Mouse (Mus musculus) MEL (cell line): ENCODE results near the gene Abcc8. TPM values are rescaled to one million over a fixed set of nuclear protein-coding genes. Genes with fewer than 3 reads are reported as not detected.

Experiments used
- DNase-seq: peaks from one replicate; pipeline ENCODE4 v3.0.0; 2011; ENCODE audit warnings: low read depth, low spot score
- H3K27ac ChIP-seq: 2 replicates; pipeline ENCODE4 v1.5.1; 2012; ENCODE audit warnings: low read depth, mild to moderate bottlenecking, control low read depth, low read length, moderate library complexity; ENCODE audit not compliant: control insufficient read depth
- H3K27me3 ChIP-seq, 2 experiments: fragments of 150-350 bp in 1 of 2; sonication (generic) in 1 of 2; 2 replicates each; pipeline ENCODE4 v1.6.1; 2012; ENCODE audit warnings: low read length in 2 of 2, mild to moderate bottlenecking in 2 of 2, improper control_type of control experiment in 1 of 2, moderate library complexity in 1 of 2; ENCODE audit not compliant: insufficient read depth in 2 of 2, control insufficient read depth in 1 of 2
- H3K36me3 ChIP-seq, 2 experiments: 2 replicates each; pipeline ENCODE4 v1.6.1; 2012 to 2014; ENCODE audit warnings: low read length in 2 of 2, improper control_type of control experiment in 1 of 2, inconsistent platforms in 1 of 2, mild to moderate bottlenecking in 1 of 2; ENCODE audit not compliant: insufficient read depth in 2 of 2, control insufficient read depth in 1 of 2
- H3K4me1 ChIP-seq, 2 experiments: fragments of 150-350 bp in 1 of 2; sonication (generic) in 1 of 2; 2 replicates each; pipeline ENCODE4 v1.6.1; 2012; ENCODE audit warnings: low read length in 2 of 2, improper control_type of control experiment in 1 of 2, mild to moderate bottlenecking in 1 of 2; ENCODE audit not compliant: insufficient read depth in 2 of 2, control insufficient read depth in 1 of 2
- H3K4me3 ChIP-seq, 2 experiments: fragments of 150-350 bp in 1 of 2; sonication (generic) in 1 of 2; 2 replicates each; pipeline ENCODE4 v1.5.1; 2012; ENCODE audit warnings: low read depth in 2 of 2, low read length in 2 of 2, mild to moderate bottlenecking in 2 of 2, moderate library complexity in 2 of 2, control low read depth in 1 of 2, improper control_type of control experiment in 1 of 2; ENCODE audit not compliant: control insufficient read depth in 1 of 2, insufficient read depth in 1 of 2
- H3K79me2 ChIP-seq: 2 replicates; pipeline ENCODE4 v1.6.1; 2012; ENCODE audit warnings: mild to moderate bottlenecking, low read length, moderate library complexity; ENCODE audit not compliant: control insufficient read depth, poor library complexity, insufficient read depth
- H3K9ac ChIP-seq: 2 replicates; pipeline ENCODE4 v1.6.1; 2012; ENCODE audit warnings: low read depth, mild to moderate bottlenecking, control low read depth, low read length, moderate library complexity; ENCODE audit not compliant: control insufficient read depth, poor library complexity, severe bottlenecking
- H3K9me3 ChIP-seq: fragments of 150-350 bp; sonication (generic); replicated peaks from 2 replicates; pipeline ENCODE4 v1.6.1; 2012; ENCODE audit warnings: mild to moderate bottlenecking, low read length, improper control_type of control experiment, moderate library complexity; ENCODE audit not compliant: insufficient read depth
- BHLHE40 ChIP-seq: IDR thresholded peaks from 2 replicates; pipeline ENCODE4 v1.6.1; 2012; ENCODE audit warnings: low read depth, mild to moderate bottlenecking, inconsistent platforms, low read length, improper control_type of control experiment, borderline replicate concordance
- CHD1 ChIP-seq: IDR thresholded peaks from 2 replicates; pipeline ENCODE4 v1.6.1; 2012; ENCODE audit warnings: low read depth, mild to moderate bottlenecking, inconsistent platforms, low read length, improper control_type of control experiment
- CTCF ChIP-seq, 3 experiments: IDR thresholded peaks in 2 of 3; conservative IDR thresholded peaks in 1 of 3; 2 replicates each; pipeline ENCODE4 v1.5.1; 2011 to 2012; ENCODE audit warnings: low read length in 3 of 3, low read depth in 2 of 3, mild to moderate bottlenecking in 2 of 3, improper control_type of control experiment in 1 of 3, inconsistent platforms in 1 of 3, mixed read lengths in 1 of 3, moderate library complexity in 1 of 3; ENCODE audit not compliant: control insufficient read depth in 1 of 3, insufficient read depth in 1 of 3, poor library complexity in 1 of 3, severe bottlenecking in 1 of 3
- E2F4 ChIP-seq: IDR thresholded peaks from 2 replicates; pipeline ENCODE4 v1.6.1; 2011; ENCODE audit warnings: low read depth, low read length, improper control_type of control experiment, borderline replicate concordance
- EP300 ChIP-seq, 2 experiments: IDR thresholded peaks; 2 replicates each; pipeline ENCODE4 v1.6.1; 2011; ENCODE audit warnings: improper control_type of control experiment in 2 of 2, low read length in 2 of 2, low read depth in 1 of 2, mild to moderate bottlenecking in 1 of 2
- GATA1 ChIP-seq: IDR thresholded peaks from 2 replicates; pipeline ENCODE4 v1.6.1; 2011; ENCODE audit warnings: low read depth, low read length, improper control_type of control experiment
- HCFC1 ChIP-seq: IDR thresholded peaks from 2 replicates; pipeline ENCODE4 v1.6.1; 2012; ENCODE audit warnings: low read depth, mild to moderate bottlenecking, inconsistent platforms, low read length, improper control_type of control experiment, moderate library complexity
- JUND ChIP-seq: IDR thresholded peaks from 2 replicates; pipeline ENCODE4 v1.6.1; 2011; ENCODE audit warnings: low read depth, mild to moderate bottlenecking, improper control_type of control experiment, low read length
- MAX ChIP-seq: IDR thresholded peaks from 2 replicates; pipeline ENCODE4 v1.6.1; 2011; ENCODE audit warnings: low read length, improper control_type of control experiment
- MAZ ChIP-seq: IDR thresholded peaks from 2 replicates; pipeline ENCODE4 v1.6.1; 2012; ENCODE audit warnings: low read depth, mild to moderate bottlenecking, inconsistent platforms, low read length, improper control_type of control experiment
- MXI1 ChIP-seq: IDR thresholded peaks from 2 replicates; pipeline ENCODE4 v1.6.1; 2011; ENCODE audit warnings: mild to moderate bottlenecking, low read depth, low read length, improper control_type of control experiment
- NELFE ChIP-seq: IDR thresholded peaks from 2 replicates; pipeline ENCODE4 v1.6.1; 2011; ENCODE audit warnings: low read depth, low read length, improper control_type of control experiment
- POLR2A ChIP-seq, 2 experiments: IDR thresholded peaks; 2 replicates each; pipeline ENCODE4 v1.6.1; 2011 to 2012; ENCODE audit warnings: low read length in 2 of 2, mild to moderate bottlenecking in 2 of 2, control low read depth in 1 of 2, improper control_type of control experiment in 1 of 2, low read depth in 1 of 2, moderate library complexity in 1 of 2; ENCODE audit not compliant: control insufficient read depth in 1 of 2, insufficient read depth in 1 of 2, poor library complexity in 1 of 2
- POLR2AphosphoS5 ChIP-seq: IDR thresholded peaks from 2 replicates; pipeline ENCODE4 v1.6.1; 2012; ENCODE audit warnings: low read depth, borderline replicate concordance, mild to moderate bottlenecking, inconsistent platforms, low read length, moderate library complexity, mixed read lengths
- RCOR1 ChIP-seq: IDR thresholded peaks from 2 replicates; pipeline ENCODE4 v1.6.1; 2012; ENCODE audit warnings: low read depth, mild to moderate bottlenecking, inconsistent platforms, low read length, improper control_type of control experiment
- TAL1 ChIP-seq: IDR thresholded peaks from 2 replicates; pipeline ENCODE4 v1.6.1; 2012; ENCODE audit warnings: mild to moderate bottlenecking, inconsistent platforms, low read length, moderate library complexity, mixed read lengths
- UBTF ChIP-seq: IDR thresholded peaks from 2 replicates; pipeline ENCODE4 v1.6.1; 2012; ENCODE audit warnings: low read depth, mild to moderate bottlenecking, inconsistent platforms, low read length, improper control_type of control experiment, moderate library complexity, borderline replicate concordance; ENCODE audit not compliant: insufficient read depth
- USF1 ChIP-seq: IDR thresholded peaks from 2 replicates; pipeline ENCODE4 v1.6.1; 2014; ENCODE audit warnings: low read depth, mild to moderate bottlenecking, inconsistent platforms, low read length, improper control_type of control experiment, moderate library complexity
- USF2 ChIP-seq, 2 experiments: IDR thresholded peaks; 2 replicates each; pipeline ENCODE4 v1.6.1; 2011 to 2012; ENCODE audit warnings: improper control_type of control experiment in 2 of 2, low read length in 2 of 2, borderline replicate concordance in 1 of 2, inconsistent platforms in 1 of 2, low read depth in 1 of 2, mild to moderate bottlenecking in 1 of 2; ENCODE audit not compliant: insufficient read depth in 1 of 2
- ZKSCAN1 ChIP-seq: IDR thresholded peaks from 2 replicates; pipeline ENCODE4 v1.6.1; 2012; ENCODE audit warnings: low read depth, mild to moderate bottlenecking, inconsistent platforms, low read length, improper control_type of control experiment, moderate library complexity
- polyA plus RNA-seq, 2 experiments: library from polyadenylated mRNA; stranded (reverse) in 1 of 2; unstranded in 1 of 2; fragments of >175 nt in 1 of 2; fragments of >200 nt in 1 of 2; gene quantifications; 2 replicates each; pipeline versions ENCODE4 v1.2.1 to v1.2.4; 2012; ENCODE audit warnings: low replicate concordance in 2 of 2, low read depth in 1 of 2; ENCODE audit not compliant: insufficient read length in 2 of 2, insufficient read depth in 1 of 2, missing spikeins in 1 of 2
- total RNA-seq: library from RNA; depleted of rRNA; stranded (reverse); fragments of 300-350 nt; gene quantifications from 2 replicates; pipeline ENCODE4 v1.2.3, GENCODE M21; 2012

The Abcc8 gene
- total and polyA plus RNA-seq, 3 experiments: not detected

- Histone ChIP-seq H3K9me3 (no peaks in the 10 kb centered on the region), H3K27ac (no peak overlapping the region), H3K4me1 (no peaks in the 10 kb centered on the region), H3K4me3 (no peak overlapping the region), H3K36me3 (no peaks in the 10 kb centered on the region), H3K27me3 (no peaks in the 10 kb centered on the region; a peak in 1 of 4 replicates), H3K79me2 (no peaks in the 10 kb centered on the region), H3K9ac (no peak overlapping the region)
- no peak for DNase-seq
- TF ChIP-seq JUND (no peak), CTCF (IDR thresholded peaks at IDR 0.05 in 2 of 3, conservative IDR thresholded peaks at IDR 0.05 in 1 of 3; ENCODE audit: control insufficient read depth in 1 of 3, insufficient read depth in 1 of 3, low read depth in 2 of 3, low read length in 3 of 3, poor library complexity in 1 of 3, severe bottlenecking in 1 of 3) (no peak), TAL1 (no peak), POLR2AphosphoS5 (no peak), BHLHE40 (no peak), MXI1 (no peak), MAZ (no peak), NELFE (no peak), GATA1 (no peak), USF1 (no peak), E2F4 (no peak), ZKSCAN1 (no peak), CHD1 (no peak), HCFC1 (no peak)
These were observed 54.5 kb downstream of the Abcc8 start for GRCm38 (mm10) chr7:46125340-46125739.

- TF ChIP-seq BHLHE40: no peak
- TF ChIP-seq USF2 (IDR thresholded peaks at IDR 0.05; ENCODE audit: borderline replicate concordance in 1 of 2, insufficient read depth in 1 of 2, low read depth in 1 of 2, low read length in 2 of 2): no peak
- no peak for TF ChIP-seq UBTF
- no peak for TF ChIP-seq EP300 (IDR thresholded peaks at IDR 0.05; ENCODE audit: low read depth in 1 of 2, low read length in 2 of 2)
- no peak for TF ChIP-seq POLR2A (IDR thresholded peaks at IDR 0.05; ENCODE audit: control insufficient read depth in 1 of 2, insufficient read depth in 1 of 2, low read depth in 1 of 2, low read length in 2 of 2, poor library complexity in 1 of 2)
- no peak for TF ChIP-seq MAX
- no peak for TF ChIP-seq E2F4
- TF ChIP-seq RCOR1: no peak
- TF ChIP-seq, all 39 proteins: peak for 0
- no peaks in the 10 kb centered on the region for H3K27me3 ChIP-seq
- no peak overlapping the region for H3K9ac ChIP-seq
- no peak overlapping the region for H3K4me3 ChIP-seq
- no peak for DNase-seq
- no peaks in the 10 kb centered on the region for H3K4me1 ChIP-seq
- H3K27ac ChIP-seq: no peak overlapping the region
- no peaks in the 10 kb centered on the region for H3K79me2 ChIP-seq
- no peaks in the 10 kb centered on the region for H3K9me3 ChIP-seq
- no peaks in the 10 kb centered on the region for H3K36me3 ChIP-seq
These were observed 55.4 kb downstream of the Abcc8 start for GRCm38 (mm10) chr7:46124460-46124859.
